Mouse (Mus musculus): Measurements from ENCODE around the gene Gm17428. TPM values are rescaled to one million over a fixed set of nuclear protein-coding genes. Genes with fewer than 3 reads are reported as not detected.
A peak's percentile ranks its signal among the peaks of the same experiment; 100 is the strongest.

Gene Gm17428
- total and polyA plus RNA-seq, 3 experiments: not detected

GRCm38 (mm10) chr14:54935904-54936830 is 40.6 kb upstream of the Gm17428 start, which contains the start of gene Cmtm5:
Gene Cmtm5 (plus strand): TSS chr14:54936261.
- Histone ChIP-seq H3K27me3 (ENCODE audit: control insufficient read depth in 1 of 2, insufficient read depth in 2 of 2, low read length in 2 of 2) (peaks cover 0 to 1% of the 10 kb centered on the region in 2 experiments; a peak in 3 of 4 replicates), H3K27ac (ENCODE audit: control insufficient read depth, low read depth, low read length) (no peak within 1 kb of the TSS), H3K4me1 (ENCODE audit: control insufficient read depth in 1 of 2, insufficient read depth in 2 of 2, low read length in 2 of 2) (peaks cover 0 to 8% of the 10 kb centered on the region in 2 experiments; a peak in 1 of 4 replicates), H3K79me2 (ENCODE audit: control insufficient read depth, insufficient read depth, low read length, poor library complexity) (no peaks in the 10 kb centered on the region), H3K9ac (ENCODE audit: control insufficient read depth, low read depth, low read length, poor library complexity, severe bottlenecking) (no peak within 1 kb of the TSS), H3K9me3 (replicated peaks; ENCODE audit: insufficient read depth, low read length) (no peaks in the 10 kb centered on the region), H3K4me3 (ENCODE audit: control insufficient read depth in 1 of 2, insufficient read depth in 1 of 2, low read depth in 2 of 2, low read length in 2 of 2) (no peak within 1 kb of the TSS), H3K36me3 (ENCODE audit: control insufficient read depth in 1 of 2, insufficient read depth in 2 of 2, low read length in 2 of 2) (peaks cover 0 to 5% of the 10 kb centered on the region in 2 experiments; a peak in 1 of 4 replicates)
- no peak for DNase-seq (ENCODE audit: low read depth, low spot score)
- TF ChIP-seq RAD21 (IDR thresholded peaks at IDR 0.05; ENCODE audit: low read depth, low read length) (no peak), RCOR1 (IDR thresholded peaks at IDR 0.05; ENCODE audit: low read depth, low read length) (no peak), MAFK (IDR thresholded peaks at IDR 0.05; ENCODE audit: borderline replicate concordance, low read depth, low read length) (no peak), USF1 (IDR thresholded peaks at IDR 0.05; ENCODE audit: low read depth, low read length) (no peak), POLR2A (IDR thresholded peaks at IDR 0.05; ENCODE audit: control insufficient read depth in 1 of 2, insufficient read depth in 1 of 2, low read depth in 1 of 2, low read length in 2 of 2, poor library complexity in 1 of 2) (no peak), ZC3H11A (IDR thresholded peaks at IDR 0.05; ENCODE audit: low read depth, low read length) (no peak), CTCF (IDR thresholded peaks at IDR 0.05 in 2 of 3, conservative IDR thresholded peaks at IDR 0.05 in 1 of 3; ENCODE audit: control insufficient read depth in 1 of 3, insufficient read depth in 1 of 3, low read depth in 2 of 3, low read length in 3 of 3, poor library complexity in 1 of 3, severe bottlenecking in 1 of 3) (0 out of 6 replicates have a peak, but pooled peaks of 1 of the 3 experiments have one; percentile 6)

GRCm38 (mm10) chr14:54936831-54937160 is 39.9 kb upstream of the Gm17428 start:
- peak; percentile 53 for DNase-seq (ENCODE audit: low read depth, low spot score)
- H3K9me3 ChIP-seq (replicated peaks; ENCODE audit: insufficient read depth, low read length): no peaks in the 10 kb centered on the region
- peaks cover 0 to 8% of the 10 kb centered on the region in 2 experiments; a peak in 1 of 4 replicates for H3K4me1 ChIP-seq (ENCODE audit: control insufficient read depth in 1 of 2, insufficient read depth in 2 of 2, low read length in 2 of 2)
- peaks cover 0 to 5% of the 10 kb centered on the region in 2 experiments; a peak in 1 of 4 replicates for H3K36me3 ChIP-seq (ENCODE audit: control insufficient read depth in 1 of 2, insufficient read depth in 2 of 2, low read length in 2 of 2)
- no peak overlapping the region for H3K9ac ChIP-seq (ENCODE audit: control insufficient read depth, low read depth, low read length, poor library complexity, severe bottlenecking)
- H3K4me3 ChIP-seq (ENCODE audit: control insufficient read depth in 1 of 2, insufficient read depth in 1 of 2, low read depth in 2 of 2, low read length in 2 of 2): no peak overlapping the region
- no peak for TF ChIP-seq USF2 (IDR thresholded peaks at IDR 0.05; ENCODE audit: borderline replicate concordance in 1 of 2, insufficient read depth in 1 of 2, low read depth in 1 of 2, low read length in 2 of 2)
- peak; percentile 34; the same call in 1 of the 2 replicates for TF ChIP-seq GATA1 (IDR thresholded peaks at IDR 0.05; ENCODE audit: low read depth, low read length)
- 0 out of 4 replicates have a peak, but pooled peaks of 1 of the 2 experiments have one; percentile 19 for TF ChIP-seq EP300 (IDR thresholded peaks at IDR 0.05; ENCODE audit: low read depth in 1 of 2, low read length in 2 of 2)
- H3K27ac ChIP-seq (ENCODE audit: control insufficient read depth, low read depth, low read length): no peak overlapping the region
- H3K79me2 ChIP-seq (ENCODE audit: control insufficient read depth, insufficient read depth, low read length, poor library complexity): no peaks in the 10 kb centered on the region
- H3K27me3 ChIP-seq (ENCODE audit: control insufficient read depth in 1 of 2, insufficient read depth in 2 of 2, low read length in 2 of 2): peaks cover 0 to 1% of the 10 kb centered on the region in 2 experiments; a peak in 2 of 4 replicates

All from MEL (cell line).